Mouse (Mus musculus) heart, embryonic 13.5 days (tissue): ENCODE results near the gene Mdga1. TPM values are rescaled to one million over a fixed set of nuclear protein-coding genes. Genes with fewer than 3 reads are reported as not detected.

ENCODE experiments used
- ATAC-seq: fragments of 200-750 bp; cut with Nextera tagmentation; 2 replicates; pipeline ENCODE4 v1.8.0; 2017; ENCODE audit warnings: moderate TSS enrichment; ENCODE audit not compliant: insufficient number of reproducible peaks, low FRiP score, low TSS enrichment; ENCODE audit errors: extremely low read depth
- H3K27ac ChIP-seq: fragments of 300-500 bp; sonication (generic); replicated peaks from 2 replicates; pipeline ENCODE4 v1.5.1; 2015; ENCODE audit warnings: moderate library complexity, mild to moderate bottlenecking, inconsistent platforms
- H3K27me3 ChIP-seq: fragments of 300-500 bp; sonication (generic); replicated peaks from 2 replicates; pipeline ENCODE4 v1.6.1; 2015; ENCODE audit warnings: mild to moderate bottlenecking, inconsistent platforms
- H3K36me3 ChIP-seq: fragments of 300-500 bp; sonication (generic); 2 replicates; pipeline ENCODE4 v1.6.1; 2015; ENCODE audit warnings: mild to moderate bottlenecking, inconsistent platforms
- H3K4me1 ChIP-seq: fragments of 300-500 bp; sonication (generic); 2 replicates; pipeline ENCODE4 v1.6.1; 2015; ENCODE audit warnings: inconsistent platforms
- H3K4me2 ChIP-seq: fragments of 300-500 bp; sonication (generic); 2 replicates; pipeline ENCODE4 v1.6.1; 2015; ENCODE audit warnings: inconsistent platforms, mild to moderate bottlenecking, moderate library complexity
- H3K4me3 ChIP-seq: fragments of 300-500 bp; sonication (generic); 2 replicates; pipeline ENCODE4 v1.5.1; 2015; ENCODE audit warnings: moderate library complexity, mild to moderate bottlenecking, inconsistent platforms
- H3K9ac ChIP-seq: fragments of 300-500 bp; sonication (generic); 2 replicates; pipeline ENCODE4 v1.6.1; 2015; ENCODE audit warnings: inconsistent platforms, mild to moderate bottlenecking, moderate library complexity
- H3K9me3 ChIP-seq: fragments of 300-500 bp; sonication (generic); 2 replicates; pipeline ENCODE4 v1.6.1; 2016; ENCODE audit warnings: inconsistent platforms
- WGBS: fragments of 180-500 bp; shearing (Covaris S2); methylation state at CpG from one replicate; pipeline ENCODE4 v1.1.7; 2015; ENCODE audit warnings: mixed read lengths; 5-methylcytosine and 5-hydroxymethylcytosine counted together
- polyA plus RNA-seq: library from polyadenylated mRNA; unstranded; fragments of >200 nt; fragmentation: Nextera tagmentation; extraction: Ambion mirVana; gene quantifications from 2 replicates; pipeline ENCODE4 v1.2.1, GENCODE M21; 2015

The Mdga1 gene
- polyA plus RNA-seq, 1 experiment from 2014 or later: 4.4 TPM

DNA sequence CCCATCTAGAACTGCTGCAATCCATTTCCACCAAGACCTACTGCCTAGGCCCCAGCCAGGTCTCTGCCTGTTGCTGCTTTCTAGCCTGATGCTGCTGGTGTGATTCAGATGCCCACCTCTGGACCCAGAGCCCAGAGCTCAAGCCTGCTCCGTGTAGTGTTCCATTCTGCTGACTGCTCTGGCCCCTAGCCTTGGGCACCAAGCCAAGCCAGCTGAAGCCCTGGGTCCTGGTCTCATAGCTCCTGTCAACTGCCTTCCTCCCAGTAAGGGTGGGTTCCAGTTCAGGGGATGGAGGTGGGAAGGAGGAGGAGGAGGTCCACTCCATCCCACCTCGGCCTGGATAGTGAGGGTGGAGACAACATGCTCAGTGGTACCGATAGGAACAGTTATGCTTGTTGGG lies 150.3 kb downstream of the Mdga1 start:
- H3K27me3 ChIP-seq: peaks cover 17% of the 10 kb centered on the region; the same call in 1 of the 2 replicates
- H3K9me3 ChIP-seq: no peaks in the 10 kb centered on the region
- H3K36me3 ChIP-seq: no peaks in the 10 kb centered on the region
- ATAC-seq: no peak
- H3K27ac ChIP-seq: no peak overlapping the region
- H3K4me3 ChIP-seq: no peak overlapping the region
- H3K9ac ChIP-seq: no peak overlapping the region
- WGBS: 56% methylated on average over 3 of the region's 3 CpGs
- H3K4me2 ChIP-seq: no peak overlapping the region
- H3K4me1 ChIP-seq: peaks cover 36% of the 10 kb centered on the region

DNA sequence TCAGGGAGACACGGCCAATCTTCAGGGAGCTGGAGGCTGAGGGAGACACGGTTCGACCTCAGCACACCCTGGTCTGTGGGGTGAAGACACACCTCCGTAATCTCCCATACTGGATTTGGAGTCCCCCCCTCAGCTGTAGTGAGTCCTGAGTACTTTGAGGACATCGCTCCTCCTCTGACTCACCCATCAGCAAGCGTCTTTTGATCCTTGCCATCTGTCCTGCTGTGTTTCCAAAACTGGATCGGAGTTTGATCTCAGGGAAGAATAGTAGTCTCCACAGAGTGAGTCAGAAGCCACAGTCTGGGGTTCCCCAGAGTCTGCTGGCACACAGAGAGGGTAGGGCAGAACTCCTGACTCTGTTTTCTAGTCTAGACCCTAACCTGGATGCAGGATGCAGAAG lies 150.9 kb downstream of the Mdga1 start:
- no peak overlapping the region for H3K9ac ChIP-seq
- ATAC-seq: no peak
- peaks cover 21% of the 10 kb centered on the region for H3K27me3 ChIP-seq
- no peak overlapping the region for H3K27ac ChIP-seq
- 60% methylated on average over 7 of the region's 7 CpGs for WGBS
- H3K9me3 ChIP-seq: no peaks in the 10 kb centered on the region
- peaks cover 30% of the 10 kb centered on the region for H3K4me1 ChIP-seq
- no peak overlapping the region for H3K4me3 ChIP-seq
- no peak overlapping the region for H3K4me2 ChIP-seq
- no peaks in the 10 kb centered on the region for H3K36me3 ChIP-seq

DNA sequence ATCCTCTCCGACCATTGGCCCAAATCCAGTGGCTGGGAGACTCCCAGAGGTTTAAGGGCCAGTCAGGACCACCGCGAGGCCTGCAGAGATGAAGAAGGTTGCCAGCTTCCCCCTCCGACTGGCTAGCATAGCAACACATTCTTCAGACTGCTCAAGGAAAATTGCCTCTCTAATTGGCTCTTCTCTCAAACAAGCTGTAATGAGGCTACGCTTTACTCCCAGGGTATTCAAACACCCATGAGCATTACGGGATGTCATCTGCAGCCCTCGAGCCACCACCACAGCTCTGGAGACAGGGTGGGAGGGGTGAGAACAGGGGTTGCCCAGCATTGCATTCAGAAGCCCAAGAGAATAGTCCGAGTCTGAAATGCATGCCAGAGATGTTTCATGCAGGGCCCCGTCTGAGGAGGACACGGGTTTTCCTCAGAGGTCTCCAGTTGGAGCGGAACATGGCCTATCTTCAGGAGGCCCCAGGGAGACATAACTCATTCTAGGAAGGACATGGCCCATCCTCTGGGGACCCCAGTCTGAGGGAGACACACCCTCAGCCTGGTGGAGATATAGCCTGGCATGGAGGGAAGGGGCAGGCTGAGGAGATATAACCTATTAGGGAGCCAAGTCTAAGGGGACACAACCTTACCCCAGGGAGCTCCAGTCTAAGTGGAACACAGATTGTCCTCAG lies 151.5 kb downstream of the Mdga1 start:
- no peak overlapping the region for H3K4me2 ChIP-seq
- peaks cover 24% of the 10 kb centered on the region for H3K4me1 ChIP-seq
- 52% methylated on average over 11 of the region's 11 CpGs for WGBS
- H3K36me3 ChIP-seq: no peaks in the 10 kb centered on the region
- no peak overlapping the region for H3K27ac ChIP-seq
- H3K9ac ChIP-seq: no peak overlapping the region
- H3K27me3 ChIP-seq: peaks cover 24% of the 10 kb centered on the region
- ATAC-seq: no peak
- H3K9me3 ChIP-seq: no peaks in the 10 kb centered on the region
- no peak overlapping the region for H3K4me3 ChIP-seq

DNA sequence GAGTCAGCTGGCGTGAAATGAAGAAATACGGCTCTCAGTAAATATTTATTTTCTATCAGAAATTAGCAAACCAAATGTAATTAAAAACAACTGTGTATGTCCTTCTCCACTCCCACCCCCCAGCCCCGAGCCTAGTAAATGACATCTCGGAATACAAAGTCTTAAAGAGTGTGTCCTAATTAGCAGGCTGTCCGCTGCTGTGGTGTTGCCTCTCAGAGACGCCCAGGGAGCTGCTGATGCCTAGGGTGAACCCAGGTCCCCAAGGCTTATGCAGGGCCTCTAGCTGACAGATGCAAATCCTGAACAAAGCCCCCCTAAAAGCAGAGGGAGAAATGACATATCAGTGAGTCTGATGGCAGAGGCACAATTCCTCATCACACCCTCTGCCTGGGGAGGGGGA lies 155.1 kb downstream of the Mdga1 start:
- H3K27ac ChIP-seq: no peak overlapping the region
- H3K9me3 ChIP-seq: no peaks in the 10 kb centered on the region
- H3K9ac ChIP-seq: no peak overlapping the region
- peaks cover 12% of the 10 kb centered on the region for H3K27me3 ChIP-seq
- ATAC-seq: no peak
- 47% methylated on average over 6 of the region's 6 CpGs for WGBS
- H3K4me2 ChIP-seq: no peak overlapping the region
- H3K4me1 ChIP-seq: peaks cover 18% of the 10 kb centered on the region
- no peaks in the 10 kb centered on the region for H3K36me3 ChIP-seq
- no peak overlapping the region for H3K4me3 ChIP-seq

DNA sequence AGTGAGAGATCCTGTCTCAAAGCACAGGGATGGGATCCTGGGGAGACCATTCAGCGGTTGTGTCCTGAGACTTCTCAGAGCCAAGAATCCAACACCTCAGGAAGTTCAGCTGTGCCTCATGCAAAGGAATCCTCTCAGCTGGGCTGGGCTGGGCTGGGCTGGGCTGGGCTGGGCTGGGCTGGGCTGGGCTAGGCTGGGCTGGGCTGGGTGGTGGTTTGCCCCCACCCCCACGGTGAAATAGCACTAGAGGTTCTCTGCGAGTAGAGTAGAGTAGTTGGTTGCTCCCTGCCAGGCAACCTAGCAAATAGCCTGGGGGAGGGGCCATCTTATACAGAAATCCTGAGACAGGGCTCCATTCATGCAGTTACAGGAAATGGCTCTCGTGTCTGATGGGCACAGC lies 156.6 kb downstream of the Mdga1 start:
- Histone ChIP-seq H3K4me1 (peaks cover 4% of the 10 kb centered on the region; the same call in 1 of the 2 replicates), H3K27me3 (peaks cover 12% of the 10 kb centered on the region), H3K9me3 (no peaks in the 10 kb centered on the region), H3K27ac (no peak overlapping the region), H3K4me2 (no peak overlapping the region), H3K36me3 (no peaks in the 10 kb centered on the region), H3K4me3 (no peak overlapping the region), H3K9ac (no peak overlapping the region)
- no peak for ATAC-seq
- 7% methylated on average over 4 of the region's 4 CpGs for WGBS

DNA sequence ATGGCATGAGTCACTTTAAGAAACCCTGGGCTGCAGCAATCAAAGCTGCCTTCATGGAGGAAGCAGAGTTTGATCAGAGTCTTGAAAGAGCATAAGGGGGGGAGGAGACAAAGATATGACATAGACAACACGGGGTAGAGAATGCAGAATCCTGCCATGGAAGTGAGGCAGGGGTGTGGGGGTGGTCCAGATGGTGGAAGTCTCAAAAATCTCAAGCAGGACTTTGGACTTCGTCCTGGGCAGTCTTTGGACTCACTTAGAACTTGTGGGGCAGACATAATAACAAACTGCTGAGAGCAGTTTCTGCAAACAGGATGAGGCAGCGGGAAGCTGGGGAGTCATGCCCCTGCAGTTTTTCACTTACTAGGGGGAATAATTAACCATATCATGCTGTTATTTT lies 166.3 kb downstream of the Mdga1 start:
- ATAC-seq: no peak
- WGBS: 61% methylated on average over 3 of the region's 3 CpGs
- Histone ChIP-seq H3K9me3 (peaks cover 13% of the 10 kb centered on the region; the same call in 1 of the 2 replicates), H3K4me2 (no peak overlapping the region), H3K27me3 (peaks cover 27% of the 10 kb centered on the region; the same call in 1 of the 2 replicates), H3K9ac (no peak overlapping the region), H3K27ac (no peak overlapping the region), H3K4me3 (no peak overlapping the region), H3K4me1 (peaks cover 6% of the 10 kb centered on the region; the same call in 1 of the 2 replicates), H3K36me3 (no peaks in the 10 kb centered on the region)

DNA sequence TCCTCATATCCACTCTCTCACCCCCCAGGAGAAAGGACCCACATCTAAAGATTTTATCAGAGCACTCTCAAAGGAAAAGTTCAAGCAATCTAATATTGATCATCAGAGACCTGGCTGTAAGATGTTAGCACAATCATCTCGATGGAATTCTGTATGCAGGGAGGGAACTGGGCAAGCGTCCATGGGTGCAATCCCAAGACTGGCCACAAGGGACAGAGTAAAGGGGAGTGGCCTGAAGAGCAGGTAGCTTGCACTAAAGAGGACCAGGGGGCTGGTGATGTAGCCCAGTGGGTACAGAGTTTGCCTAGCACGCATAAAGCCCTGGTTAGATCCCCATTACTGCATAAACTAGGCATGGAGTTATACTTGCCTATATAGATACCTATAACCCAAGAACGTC lies 168.5 kb downstream of the Mdga1 start:
- 25% methylated on average over 4 of the region's 4 CpGs for WGBS
- Histone ChIP-seq H3K4me3 (no peak overlapping the region), H3K4me1 (peaks cover 8% of the 10 kb centered on the region), H3K27me3 (peaks cover 39% of the 10 kb centered on the region; the same call in 1 of the 2 replicates), H3K4me2 (no peak overlapping the region), H3K9me3 (peaks cover 13% of the 10 kb centered on the region; the same call in 1 of the 2 replicates), H3K27ac (no peak overlapping the region), H3K9ac (no peak overlapping the region), H3K36me3 (no peaks in the 10 kb centered on the region)
- no peak for ATAC-seq

DNA sequence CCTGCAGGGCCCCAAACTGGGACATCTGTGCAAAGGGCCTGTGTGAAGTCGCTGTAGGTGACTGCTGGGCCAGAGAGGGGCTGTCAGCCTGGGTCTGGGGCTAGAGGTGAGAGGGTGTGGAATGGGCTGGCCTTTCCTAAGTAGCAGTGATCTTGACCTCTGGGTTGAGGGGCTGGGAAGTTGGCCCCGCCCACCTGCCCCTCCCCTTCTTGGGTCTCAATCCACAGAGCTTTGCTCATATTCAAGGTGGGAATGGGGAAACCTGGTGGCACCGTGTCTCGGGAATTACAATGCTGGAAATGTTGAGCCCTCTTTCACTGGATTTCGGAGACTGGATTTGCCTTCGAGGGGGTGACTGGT lies 169.8 kb downstream of the Mdga1 start:
- WGBS: 35% methylated on average over 6 of the region's 6 CpGs
- no peak for ATAC-seq
- Histone ChIP-seq H3K4me3 (no peak overlapping the region), H3K9me3 (0 out of 2 replicates have a peak, but pooled peaks cover 4% of the 10 kb centered on the region), H3K27ac (no peak overlapping the region), H3K4me2 (no peak overlapping the region), H3K9ac (no peak overlapping the region; the same call in 1 of the 2 replicates), H3K36me3 (no peaks in the 10 kb centered on the region), H3K4me1 (peaks cover 20% of the 10 kb centered on the region), H3K27me3 (peaks cover 47% of the 10 kb centered on the region)

DNA sequence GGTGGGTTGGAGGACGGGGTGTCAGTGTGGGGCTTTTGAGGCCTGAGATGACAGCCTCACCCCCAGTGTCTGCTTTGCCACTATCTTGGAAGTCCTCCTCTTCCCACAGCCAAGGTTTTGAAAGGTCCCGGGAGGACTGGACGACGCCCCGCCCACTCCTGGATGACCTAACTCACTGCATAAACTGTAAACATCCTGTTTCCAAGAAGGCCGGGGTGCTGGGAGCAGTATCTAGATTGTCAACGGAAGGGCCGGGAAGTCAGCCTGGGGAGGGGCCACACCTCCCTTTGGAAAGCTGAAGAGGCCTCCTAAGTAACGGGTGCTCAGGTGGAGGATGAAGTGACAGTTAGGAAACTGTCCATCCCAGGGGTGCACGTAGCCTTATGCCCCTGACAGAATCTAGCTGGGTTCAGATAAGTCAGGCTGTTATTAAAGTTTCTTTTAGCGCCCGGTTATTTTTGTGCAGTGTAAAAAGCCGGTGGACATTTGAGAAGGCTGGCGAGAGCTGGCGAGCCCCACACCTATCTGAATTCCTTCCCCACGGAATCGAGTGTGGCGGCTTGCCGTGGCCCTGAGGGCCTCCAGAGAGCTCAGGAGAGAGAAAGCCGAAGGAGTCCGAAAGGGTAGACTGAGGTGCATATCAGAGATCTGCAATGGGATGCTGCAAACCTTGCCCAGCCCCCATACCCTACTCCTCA lies 170.3 kb downstream of the Mdga1 start:
- ATAC-seq: no peak
- 49% methylated on average over 21 of the region's 21 CpGs for WGBS

DNA sequence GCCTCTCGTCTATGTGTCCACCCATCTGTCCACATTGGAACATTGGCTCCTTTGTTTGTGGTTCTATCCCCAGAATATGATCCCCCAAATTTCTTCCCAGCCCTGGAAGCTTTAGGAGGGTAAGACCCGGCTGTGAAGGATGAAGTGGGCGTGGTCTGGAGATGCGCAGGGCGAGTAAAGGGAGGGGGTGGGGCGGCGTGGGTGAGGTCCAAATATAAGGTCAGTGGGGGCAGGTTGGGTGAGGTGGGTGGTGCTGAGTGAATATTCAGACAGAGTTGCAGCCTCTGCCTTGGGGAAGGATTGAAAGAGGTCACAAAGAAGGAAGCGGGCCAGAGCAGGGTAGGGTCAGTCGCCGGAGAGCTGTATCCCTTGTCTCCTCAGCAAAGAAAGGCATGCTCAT lies 171.7 kb downstream of the Mdga1 start:
- H3K4me3 ChIP-seq: no peak overlapping the region
- no peak overlapping the region for H3K27ac ChIP-seq
- H3K4me2 ChIP-seq: no peak overlapping the region
- WGBS: 44% methylated on average over 10 of the region's 10 CpGs
- no peaks in the 10 kb centered on the region for H3K36me3 ChIP-seq
- no peaks in the 10 kb centered on the region for H3K9me3 ChIP-seq
- ATAC-seq: no peak
- H3K4me1 ChIP-seq: peaks cover 23% of the 10 kb centered on the region
- H3K9ac ChIP-seq: no peak overlapping the region
- H3K27me3 ChIP-seq: peaks cover 60% of the 10 kb centered on the region

More for the DNA sequence above, 170.3 kb downstream of the Mdga1 start:
- Histone ChIP-seq H3K9ac (no peak overlapping the region; the same call in 1 of the 2 replicates), H3K27ac (no peak overlapping the region), H3K4me3 (no peak overlapping the region), H3K4me2 (no peak overlapping the region), H3K9me3 (no peaks in the 10 kb centered on the region), H3K36me3 (no peaks in the 10 kb centered on the region), H3K4me1 (peaks cover 23% of the 10 kb centered on the region), H3K27me3 (peaks cover 53% of the 10 kb centered on the region)

DNA sequence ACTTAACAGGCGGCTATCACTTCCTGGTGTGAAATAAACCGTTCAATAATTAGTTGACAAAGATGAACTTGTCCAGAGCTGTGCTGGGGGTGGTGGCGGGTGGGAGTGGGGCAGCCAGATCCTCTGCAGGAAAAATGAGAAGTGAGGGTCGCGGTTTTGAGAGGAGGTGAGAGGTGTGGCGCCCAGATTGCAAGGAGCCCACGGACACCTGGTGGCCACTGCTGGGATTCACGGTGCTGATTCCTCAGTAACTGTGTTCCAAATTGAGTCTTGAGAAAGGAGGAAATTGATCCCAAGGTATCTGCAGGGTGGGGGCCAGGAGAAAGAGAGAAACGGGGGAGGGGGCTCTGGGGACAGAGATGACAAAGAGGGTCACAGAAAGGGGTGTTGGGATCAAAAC lies 173.1 kb downstream of the Mdga1 start:
- Histone ChIP-seq H3K9me3 (no peaks in the 10 kb centered on the region), H3K27ac (no peak overlapping the region)

DNA sequence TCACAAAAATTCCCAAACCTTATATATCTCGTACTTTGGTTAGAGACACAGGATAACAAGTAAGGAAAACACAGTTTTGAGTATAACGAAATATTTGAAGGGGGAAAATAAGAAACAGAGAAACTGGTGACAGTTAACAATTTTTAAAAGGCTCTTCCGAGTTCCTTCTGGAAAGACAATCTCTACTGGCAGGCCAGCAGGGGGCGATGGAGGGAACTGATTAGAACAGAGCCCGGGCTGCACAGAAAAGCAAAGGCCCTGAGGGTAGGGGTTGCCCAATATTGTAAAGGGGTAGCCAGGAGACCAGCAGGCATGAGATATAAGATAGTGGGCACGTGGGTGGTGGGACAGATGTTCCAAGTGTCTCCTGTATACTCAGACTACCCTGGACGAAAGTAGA lies 173.8 kb downstream of the Mdga1 start:
- H3K9me3 ChIP-seq: no peaks in the 10 kb centered on the region
- no peak for ATAC-seq
- H3K9ac ChIP-seq: no peak overlapping the region
- no peak overlapping the region for H3K4me3 ChIP-seq
- no peak overlapping the region for H3K27ac ChIP-seq
- H3K36me3 ChIP-seq: no peaks in the 10 kb centered on the region
- 9% methylated on average over 7 of the region's 7 CpGs for WGBS
- peaks cover 61% of the 10 kb centered on the region for H3K27me3 ChIP-seq
- H3K4me2 ChIP-seq: no peak overlapping the region
- peaks cover 23% of the 10 kb centered on the region for H3K4me1 ChIP-seq

More for the DNA sequence above, 173.1 kb downstream of the Mdga1 start:
- Histone ChIP-seq H3K36me3 (no peaks in the 10 kb centered on the region), H3K4me1 (peaks cover 23% of the 10 kb centered on the region), H3K9ac (no peak overlapping the region), H3K4me3 (no peak overlapping the region), H3K27me3 (peaks cover 66% of the 10 kb centered on the region), H3K4me2 (no peak overlapping the region)
- WGBS: 28% methylated on average over 9 of the region's 9 CpGs
- ATAC-seq: no peak
